Mouse (Mus musculus) thymus, adult 2 months (tissue): ENCODE data around the gene Slc39a7.

Experiments
- CTCF ChIP-seq: fragments of 200-500 bp; IDR thresholded peaks from 2 replicates; pipeline ENCODE4 v1.5.1; 2012; ENCODE audit warnings: mild to moderate bottlenecking, control low read depth, low read length, moderate library complexity, borderline replicate concordance; ENCODE audit not compliant: control insufficient read depth, poor library complexity, insufficient read depth; ENCODE audit errors: extremely low read depth
- POLR2A ChIP-seq: fragments of 200-500 bp; IDR thresholded peaks from 2 replicates; pipeline ENCODE4 v1.6.1; 2012; ENCODE audit warnings: mild to moderate bottlenecking, low read length, control low read depth, moderate library complexity; ENCODE audit not compliant: control insufficient read depth, poor library complexity, insufficient read depth; ENCODE audit errors: extremely low read depth

- TF ChIP-seq POLR2A (peak; percentile 82), CTCF (peak; percentile 36; the same call in 1 of the 2 replicates)
These were observed at the start of gene Slc39a7, which contains the start of gene Rxrb for GRCm38 (mm10) chr17:34031465-34032173.
